Mouse (Mus musculus) stomach, postnatal 0 days (tissue): ENCODE measurements around the gene Fbxl2.

Source experiments
- CTCF ChIP-seq: IDR thresholded peaks from 2 replicates; pipeline ENCODE4 v1.5.1; 2016; ENCODE audit warnings: antibody characterized with exemption, low read depth, mild to moderate bottlenecking, moderate library complexity
- EP300 ChIP-seq: optimal IDR thresholded peaks from 2 replicates; pipeline ENCODE3; 2016; ENCODE audit warnings: antibody characterized with exemption

DNA sequence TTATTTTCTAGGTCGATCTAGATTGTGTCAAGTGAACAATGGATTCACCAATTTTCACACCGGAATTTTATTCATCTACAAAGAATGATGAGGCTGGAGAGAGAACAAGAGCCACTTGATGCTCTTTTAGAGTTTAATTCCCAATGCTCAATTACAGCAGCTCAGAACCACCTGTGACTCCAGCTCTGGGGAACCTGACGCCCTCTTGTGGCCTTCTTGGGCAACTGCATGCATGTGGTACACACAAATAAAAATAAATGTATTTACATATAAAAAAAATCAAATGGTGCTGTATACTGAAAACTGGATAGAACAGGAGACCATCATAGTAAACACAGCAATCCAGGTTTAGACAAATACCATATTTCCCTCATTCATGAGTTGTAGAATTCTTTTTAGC lies 1.5 kb downstream of the Fbxl2 start:
- TF ChIP-seq EP300 = no peak
- TF ChIP-seq CTCF = peak; percentile 63
